Mouse (Mus musculus) testis, adult 2 months (tissue): Measurements from ENCODE around the gene Fitm1.

Source experiments
- CTCF ChIP-seq: fragments of 200-500 bp; IDR thresholded peaks from 2 replicates; pipeline ENCODE4 v1.5.1; 2012; ENCODE audit warnings: low read depth, mild to moderate bottlenecking, inconsistent platforms, low read length, moderate library complexity; ENCODE audit not compliant: control insufficient read depth, insufficient read depth, insufficient replicate concordance
- POLR2A ChIP-seq: fragments of 200-500 bp; IDR thresholded peaks from 2 replicates; pipeline ENCODE4 v1.6.1; 2012; ENCODE audit warnings: low read depth, mild to moderate bottlenecking, inconsistent platforms, low read length, moderate library complexity; ENCODE audit not compliant: control insufficient read depth

GRCm38 (mm10) chr14:55614565-55615178, 39.3 kb downstream of the Fitm1 start:
- TF ChIP-seq CTCF (no peak), POLR2A (no peak)
